Mouse (Mus musculus) adrenal gland, postnatal 4 days (tissue): ENCODE measurements around the gene Upk1a. TPM values are rescaled to one million over a fixed set of nuclear protein-coding genes. Genes with fewer than 3 reads are reported as not detected.

Experiments
- DNase-seq, 2 experiments: peaks; one replicate each; pipeline ENCODE4 v3.0.0; 2021 to 2022; ENCODE audit warnings: low spot score in 2 of 2, mixed read lengths in 2 of 2
- total RNA-seq, 2 experiments: library from RNA; stranded (reverse); gene quantifications; 2 replicates each; pipeline ENCODE4 v1.2.3; 2021

The Upk1a gene
- total RNA-seq, 2 experiments from 2014 or later, result 0.93 to 1.2 TPM

DNA sequence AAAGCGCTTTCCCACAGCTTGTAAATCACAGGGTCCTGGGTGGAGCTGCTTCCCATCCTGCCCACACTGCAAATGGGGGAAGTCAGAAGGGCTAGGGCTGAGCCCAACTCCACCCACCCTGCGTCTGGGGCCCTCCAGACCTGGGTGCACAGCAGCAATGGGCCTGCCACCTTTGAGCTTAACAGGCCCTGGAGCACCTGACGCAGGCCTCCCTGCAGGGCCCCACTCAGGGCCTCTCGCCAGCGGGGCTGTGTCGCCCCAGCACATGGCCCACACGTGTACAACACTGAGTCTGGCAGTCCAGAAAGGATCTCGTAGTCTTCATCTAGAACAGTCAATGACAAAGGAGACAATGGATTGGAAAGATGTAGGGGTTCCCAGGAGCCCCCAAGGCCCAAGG lies 32.7 kb downstream of the Upk1a start:
- no peak for DNase-seq

GRCm38 (mm10) chr7:30572969-30573368 lies 39.7 kb downstream of the Upk1a start:
- DNase-seq, result no peak

GRCm38 (mm10) chr7:30572389-30572788 lies 40.3 kb downstream of the Upk1a start:
- no peak for DNase-seq

DNA sequence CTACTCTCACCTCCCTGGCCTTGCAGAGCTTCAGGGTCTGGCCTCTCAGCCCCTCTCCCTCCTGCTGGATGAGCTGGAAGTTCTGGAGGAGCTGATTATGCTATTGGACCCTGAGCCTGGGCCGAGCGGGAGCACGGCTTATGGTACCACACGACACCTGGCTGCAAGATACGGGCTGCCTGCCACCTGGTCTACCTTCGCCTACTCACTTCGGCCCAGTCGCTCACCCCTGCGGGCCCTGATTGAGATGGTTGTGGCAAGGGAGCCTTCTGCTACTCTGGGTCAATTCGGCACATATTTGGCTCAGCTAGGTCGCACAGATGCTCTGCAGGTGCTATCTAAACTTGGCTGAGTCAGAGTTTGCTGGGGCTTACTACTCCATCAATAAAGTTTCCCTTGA lies 45.1 kb downstream of the Upk1a start:
- no peak for DNase-seq

DNA sequence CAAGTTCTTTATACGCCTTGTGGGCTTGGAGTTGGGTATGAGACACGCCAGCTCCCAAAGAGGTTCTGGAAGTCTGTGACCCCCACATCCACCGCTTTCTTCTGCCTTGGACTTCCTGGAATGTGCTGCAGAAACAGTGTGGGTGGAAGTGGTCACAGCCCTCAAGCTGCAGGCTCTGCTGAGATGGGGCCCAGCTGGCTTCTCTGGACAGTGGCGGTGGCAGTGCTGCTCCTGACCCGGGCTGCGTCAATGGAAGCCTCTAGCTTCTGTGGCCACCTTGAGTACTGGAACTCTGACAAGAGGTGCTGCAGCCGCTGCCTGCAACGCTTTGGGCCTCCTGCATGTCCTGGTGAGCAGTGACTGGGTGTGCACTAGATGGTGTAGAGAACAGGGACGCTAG lies 46.6 kb downstream of the Upk1a start:
- no peak for DNase-seq

DNA sequence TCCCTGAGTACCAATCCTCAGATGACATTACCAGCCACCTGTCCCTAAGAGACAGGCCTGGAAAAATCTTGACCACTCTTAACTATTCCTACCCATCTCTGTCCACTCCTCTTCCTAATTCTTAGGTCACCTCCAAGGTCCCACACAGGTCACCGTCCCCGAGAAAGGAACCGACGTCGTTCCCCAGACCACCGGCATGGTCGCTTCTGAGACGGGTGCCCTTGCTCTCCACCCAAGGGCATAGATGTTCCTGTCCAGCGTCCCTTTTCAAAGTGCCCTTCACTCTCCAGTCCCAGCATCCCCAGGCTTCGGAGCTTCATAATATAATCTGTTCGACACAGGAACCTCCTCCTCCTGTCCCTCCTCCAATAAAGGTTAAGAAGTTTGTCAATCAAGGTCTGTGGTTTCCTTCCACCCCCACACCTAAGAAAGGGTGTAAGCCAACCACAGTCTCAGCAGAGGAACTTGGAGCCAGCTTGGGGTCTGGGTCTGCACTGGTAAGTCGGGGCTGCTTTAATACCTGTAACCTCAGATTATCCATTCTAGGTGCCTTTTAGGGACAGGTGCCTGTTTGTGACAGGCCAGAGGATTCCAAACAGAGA lies 47.6 kb downstream of the Upk1a start, which contains the start of gene Igflr1:
Gene Igflr1, plus strand, starts transcription at position 458 of the 602 bp plus-strand sequence.
- DNase-seq, result no peak

- DNase-seq, result no peak
These were observed 48.8 kb downstream of the Upk1a start for GRCm38 (mm10) chr7:30563906-30564280.

DNA sequence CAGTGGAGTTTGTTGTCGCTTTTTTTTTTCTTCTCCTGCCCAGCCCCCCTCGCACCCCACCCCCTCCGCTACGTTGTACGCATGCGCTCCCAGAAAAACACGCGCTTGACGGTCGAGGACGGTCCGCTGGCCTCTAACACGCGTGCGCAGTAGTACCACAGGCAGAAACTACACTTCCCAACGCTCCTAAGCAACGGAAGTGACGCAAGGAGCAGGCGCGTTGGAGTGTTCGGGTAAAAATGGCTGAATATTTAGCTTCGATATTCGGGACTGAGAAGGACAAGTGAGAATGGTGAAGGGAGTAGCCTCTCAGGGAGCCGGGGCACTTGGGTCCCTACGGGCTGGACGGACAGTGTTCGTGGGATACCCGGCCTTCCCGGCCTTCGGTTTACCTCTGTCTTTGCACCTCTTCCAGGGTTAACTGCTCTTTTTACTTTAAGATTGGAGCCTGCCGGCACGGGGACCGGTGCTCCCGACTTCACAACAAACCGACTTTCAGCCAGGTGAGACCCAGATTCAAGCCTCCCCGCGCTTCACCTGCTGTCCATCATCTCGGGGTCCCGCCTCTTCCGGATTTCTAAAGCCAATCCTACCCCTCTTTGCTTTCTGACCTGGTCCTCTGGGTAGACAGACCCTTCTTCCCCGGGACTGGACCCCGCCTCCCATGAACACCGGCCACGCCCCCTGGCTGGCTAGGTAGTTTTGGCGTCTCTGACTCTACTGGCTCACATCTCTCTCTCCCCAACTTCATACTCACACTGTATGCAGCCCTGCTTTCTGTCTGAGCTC lies 49.3 kb downstream of the Upk1a start, which contains the start of the genes U2af1l4, Gm49396 and Psenen:
Gene U2af1l4, plus strand, starts transcription at position 185 of the 789 bp plus-strand sequence.
Gene Gm49396, plus strand, starts transcription at position 228 of the 789 bp plus-strand sequence.
Gene Psenen, minus strand, starts transcription at position 511 of the 789 bp plus-strand sequence.
- DNase-seq, result peak; percentile 75 to 95

DNA sequence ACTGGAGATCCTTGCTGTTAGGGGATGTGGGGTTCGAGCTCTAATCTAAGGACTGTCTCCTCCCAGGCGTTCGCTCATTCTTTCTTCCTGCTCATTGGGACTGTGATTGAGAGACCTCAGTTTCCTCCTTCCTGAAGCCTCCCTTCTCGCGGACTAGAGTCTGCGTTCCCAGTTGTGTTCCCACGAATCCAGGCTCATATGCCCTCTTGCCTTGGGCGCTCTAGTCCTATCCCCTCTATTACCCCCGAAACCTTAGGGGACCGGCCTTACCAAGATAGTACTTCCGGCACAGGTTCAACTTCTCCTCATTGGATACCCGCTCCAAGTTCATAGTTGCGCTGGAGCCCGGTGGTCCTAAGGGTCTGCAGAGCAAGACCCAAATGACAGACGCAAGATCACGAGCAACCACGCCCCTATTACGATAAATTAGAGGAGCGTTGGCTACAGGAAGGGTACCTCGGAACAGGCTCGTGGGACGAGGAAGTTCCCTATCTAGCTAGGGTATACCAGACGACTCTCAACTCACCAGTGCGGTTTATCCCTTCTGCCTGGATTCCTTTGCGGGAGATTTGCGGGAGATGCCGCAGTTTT lies 50.0 kb downstream of the Upk1a start:
- DNase-seq, result no peak

GRCm38 (mm10) chr7:30560296-30560695 lies 52.4 kb downstream of the Upk1a start:
- DNase-seq, result no peak

- DNase-seq, result peak; percentile 76 to 90
These were observed 53.1 kb downstream of the Upk1a start, which contains the start of gene Lin37 for GRCm38 (mm10) chr7:30559443-30559954. Gene Lin37, minus strand, starts transcription at chr7:30559838.

DNA sequence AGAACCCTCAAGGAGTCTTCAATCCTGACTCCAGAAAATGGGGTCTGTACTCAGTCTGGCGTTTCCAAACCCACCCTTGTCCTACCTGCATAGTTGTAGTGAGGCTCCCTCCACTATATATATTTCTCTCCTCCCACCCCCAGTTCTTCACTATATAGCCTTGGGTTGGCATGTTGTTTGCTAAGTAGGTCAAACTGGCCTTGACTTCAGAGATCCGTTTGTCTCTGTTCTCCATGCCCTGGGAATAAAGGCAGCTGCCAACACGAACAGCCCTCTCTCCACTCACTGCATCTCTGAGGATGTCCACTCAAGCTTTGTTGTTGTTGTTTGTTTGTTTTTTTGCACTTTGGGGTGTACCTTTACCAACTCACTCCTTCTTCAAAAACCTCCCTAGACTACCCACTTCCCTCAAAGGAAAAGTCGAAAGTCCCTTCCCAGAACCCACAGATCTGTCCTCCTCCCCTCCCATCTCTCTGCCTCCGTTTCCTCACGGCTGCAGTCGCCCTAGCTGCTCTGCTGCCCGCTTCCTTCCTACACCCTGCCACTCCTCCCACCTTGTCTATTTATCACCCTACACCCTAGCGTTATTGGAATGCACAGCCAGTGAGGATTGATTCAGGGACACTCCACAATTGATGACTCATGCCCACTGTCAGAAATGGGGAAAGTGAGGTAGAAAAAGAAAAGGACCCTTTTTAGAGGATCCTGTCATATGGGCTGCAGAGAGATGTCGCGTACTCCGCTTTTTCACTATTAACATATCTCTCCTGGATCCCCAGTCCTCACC lies 53.8 kb downstream of the Upk1a start:
- DNase-seq, result no peak

DNA sequence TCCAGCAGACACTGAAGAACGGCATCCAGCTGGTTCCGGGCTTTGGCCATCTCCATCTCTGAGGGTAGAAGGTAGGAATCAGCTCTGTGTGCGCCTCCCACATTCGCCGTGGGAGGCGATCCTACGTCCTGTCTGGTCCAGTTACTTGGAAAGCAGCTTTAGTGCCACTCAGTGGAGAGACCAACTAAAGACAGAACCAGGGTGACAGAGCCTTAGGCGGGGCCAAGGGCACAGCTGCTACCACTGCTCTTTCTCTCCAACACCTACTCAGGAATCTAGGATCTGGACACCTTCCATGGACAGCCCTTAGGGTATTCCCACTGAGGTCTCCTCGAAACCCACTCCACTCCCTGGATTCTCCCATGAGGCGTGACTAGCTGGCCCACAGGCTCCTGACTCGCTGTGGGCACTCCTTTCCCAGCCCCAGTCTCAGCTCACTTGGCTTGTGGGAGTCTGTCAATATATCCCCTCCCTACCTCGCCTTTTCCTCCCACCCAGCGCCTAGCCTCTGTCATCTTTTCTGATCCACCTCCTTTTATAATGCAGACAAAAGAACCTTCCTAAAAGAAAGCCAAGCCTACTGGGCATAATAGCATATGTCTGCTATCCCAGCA lies 54.6 kb downstream of the Upk1a start:
- DNase-seq, result no peak

GRCm38 (mm10) chr7:30556894-30557536 lies 55.6 kb downstream of the Upk1a start:
- no peak for DNase-seq

DNA sequence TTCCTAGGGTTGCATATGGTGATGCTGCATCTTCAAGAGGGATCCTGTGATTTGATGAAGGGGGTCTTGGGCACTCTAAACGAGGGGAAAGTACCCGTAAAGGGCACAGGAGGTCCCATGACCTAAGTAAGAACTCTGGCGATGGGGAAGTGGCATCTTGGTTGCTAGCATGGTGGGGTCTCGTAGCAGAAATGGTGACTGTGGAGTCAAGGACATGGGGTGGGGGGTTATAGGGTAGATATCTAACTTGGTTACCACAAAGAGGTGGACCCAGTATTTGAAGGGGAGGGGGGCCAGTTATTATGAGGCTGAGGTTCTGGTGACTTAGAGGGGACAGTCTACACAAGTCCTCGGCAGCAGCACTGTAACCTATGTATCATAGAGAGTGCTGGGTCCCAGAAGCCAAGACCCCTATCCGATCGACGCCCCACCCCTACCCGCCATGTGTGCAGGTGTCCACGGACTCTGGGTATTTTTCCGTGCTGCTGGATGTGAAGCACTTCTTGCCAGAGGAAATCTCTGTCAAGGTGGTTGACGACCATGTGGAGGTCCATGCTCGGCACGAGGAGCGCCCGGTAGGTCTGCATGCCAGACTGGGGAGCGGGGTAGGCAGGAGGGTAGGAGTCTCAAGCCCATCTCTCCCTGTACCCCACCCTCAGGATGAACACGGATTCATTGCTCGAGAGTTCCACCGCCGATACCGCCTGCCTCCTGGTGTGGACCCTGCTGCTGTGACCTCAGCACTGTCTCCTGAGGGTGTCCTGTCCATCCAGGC lies 58.6 kb downstream of the Upk1a start:
- no peak for DNase-seq
